Mouse (Mus musculus) stomach, postnatal 0 days (tissue): ENCODE data around the gene Tcte1. TPM values are rescaled to one million over a fixed set of nuclear protein-coding genes. Genes with fewer than 3 reads are reported as not detected.

Source experiments
- ATAC-seq: fragments of 200-750 bp; cut with Nextera tagmentation; 2 replicates; pipeline ENCODE4 v1.8.0; 2017; ENCODE audit not compliant: low FRiP score, low TSS enrichment
- DNase-seq: peaks from one replicate; pipeline ENCODE4 v3.0.0-alpha.2; 2016; ENCODE audit warnings: low spot score
- H3K27ac ChIP-seq: fragments of 300-500 bp; sonication (generic); replicated peaks from 2 replicates; pipeline ENCODE4 v1.5.1; 2014; ENCODE audit warnings: mild to moderate bottlenecking, control low read depth
- H3K27me3 ChIP-seq: fragments of 300-500 bp; sonication (generic); 2 replicates; pipeline ENCODE4 v1.6.1; 2014; ENCODE audit warnings: low read length; ENCODE audit not compliant: control insufficient read depth, insufficient read depth
- H3K36me3 ChIP-seq: fragments of 300-500 bp; sonication (generic); 2 replicates; pipeline ENCODE4 v1.6.1; 2014; ENCODE audit warnings: low read length, mixed read lengths; ENCODE audit not compliant: control insufficient read depth, insufficient read depth
- H3K4me1 ChIP-seq: fragments of 300-500 bp; sonication (generic); replicated peaks from 2 replicates; pipeline ENCODE4 v1.6.1; 2014; ENCODE audit warnings: antibody characterized with exemption; ENCODE audit not compliant: control insufficient read depth, insufficient read depth
- H3K4me2 ChIP-seq: fragments of 300-500 bp; sonication (generic); replicated peaks from 2 replicates; pipeline ENCODE4 v1.6.1; 2014; ENCODE audit warnings: low read depth, mild to moderate bottlenecking, control low read depth, moderate library complexity
- H3K4me3 ChIP-seq: fragments of 300-500 bp; sonication (generic); 2 replicates; pipeline ENCODE4 v1.5.1; 2014; ENCODE audit warnings: low read depth, low read length, control low read depth
- H3K9ac ChIP-seq: fragments of 300-500 bp; sonication (generic); 2 replicates; pipeline ENCODE4 v1.6.1; 2014; ENCODE audit warnings: mild to moderate bottlenecking, low read length, control low read depth, mixed read lengths
- H3K9me3 ChIP-seq: fragments of 300-500 bp; sonication (generic); 2 replicates; pipeline ENCODE4 v1.6.1; 2016; ENCODE audit warnings: low read length; ENCODE audit not compliant: control insufficient read depth
- CTCF ChIP-seq: IDR thresholded peaks from 2 replicates; pipeline ENCODE4 v1.5.1; 2016; ENCODE audit warnings: antibody characterized with exemption, low read depth, mild to moderate bottlenecking, moderate library complexity
- EP300 ChIP-seq: optimal IDR thresholded peaks from 2 replicates; pipeline ENCODE3; 2016; ENCODE audit warnings: antibody characterized with exemption
- WGBS: fragments of 180-500 bp; shearing (Covaris S2); extraction: QIAGEN DNeasy Blood & Tissue Kit; methylation state at CpG from one replicate; pipeline ENCODE4 v1.1.7; 2014; 5-methylcytosine and 5-hydroxymethylcytosine counted together
- polyA plus RNA-seq: library from polyadenylated mRNA; unstranded; fragments of >200 nt; fragmentation: Nextera tagmentation; extraction: Ambion mirVana; gene quantifications from 2 replicates; pipeline ENCODE4 v1.2.1, GENCODE M21; 2015

Gene Tcte1
- polyA plus RNA-seq, 1 experiment from 2014 or later, result 0.04 TPM

GRCm38 (mm10) chr17:45498397-45498796 is 24.8 kb upstream of the Tcte1 start:
- no peaks in the 10 kb centered on the region for H3K36me3 ChIP-seq
- no peak overlapping the region for H3K4me3 ChIP-seq
- no peaks in the 10 kb centered on the region for H3K27me3 ChIP-seq
- ATAC-seq (no peak), DNase-seq (no peak)
- no peak overlapping the region for H3K9ac ChIP-seq
- H3K4me1 ChIP-seq, result no peaks in the 10 kb centered on the region
- H3K9me3 ChIP-seq, result no peaks in the 10 kb centered on the region
- H3K4me2 ChIP-seq, result no peak overlapping the region
- no peak for TF ChIP-seq EP300
- no peak for TF ChIP-seq CTCF
- WGBS, result 79% methylated on average over 13 of the region's 13 CpGs
- no peak overlapping the region for H3K27ac ChIP-seq

- ATAC-seq (no peak), DNase-seq (no peak)
- H3K9ac ChIP-seq, result no peak overlapping the region
- no peak overlapping the region for H3K27ac ChIP-seq
- TF ChIP-seq CTCF (no peak), EP300 (no peak)
- no peak overlapping the region for H3K4me2 ChIP-seq
- H3K9me3 ChIP-seq, result no peaks in the 10 kb centered on the region
- no peaks in the 10 kb centered on the region for H3K4me1 ChIP-seq
- H3K27me3 ChIP-seq, result no peaks in the 10 kb centered on the region
- no peak overlapping the region for H3K4me3 ChIP-seq
- H3K36me3 ChIP-seq, result no peaks in the 10 kb centered on the region
- WGBS, result 36% methylated on average over 2 of the region's 2 CpGs
These were observed 23.7 kb upstream of the Tcte1 start for GRCm38 (mm10) chr17:45499516-45499915.

GRCm38 (mm10) chr17:45500981-45501380 is 22.3 kb upstream of the Tcte1 start:
- TF ChIP-seq EP300 (no peak), CTCF (no peak)
- Histone ChIP-seq H3K4me2 (no peak overlapping the region), H3K36me3 (no peaks in the 10 kb centered on the region), H3K9ac (no peak overlapping the region), H3K4me3 (no peak overlapping the region), H3K9me3 (no peaks in the 10 kb centered on the region), H3K27me3 (no peaks in the 10 kb centered on the region), H3K27ac (no peak overlapping the region), H3K4me1 (no peaks in the 10 kb centered on the region)
- no peak for DNase-seq
- 37% methylated on average over 4 of the region's 4 CpGs for WGBS
- ATAC-seq, result no peak

GRCm38 (mm10) chr17:45502324-45502723 is 20.9 kb upstream of the Tcte1 start:
- no peak overlapping the region for H3K4me2 ChIP-seq
- TF ChIP-seq EP300, result no peak
- no peak for TF ChIP-seq CTCF
- no peak for ATAC-seq
- peaks cover under 1% of the 10 kb centered on the region; the same call in 1 of the 2 replicates for H3K4me1 ChIP-seq
- no peak overlapping the region for H3K4me3 ChIP-seq
- no peak overlapping the region for H3K9ac ChIP-seq
- no peaks in the 10 kb centered on the region for H3K36me3 ChIP-seq
- WGBS, result 44% methylated on average over 4 of the region's 4 CpGs
- no peaks in the 10 kb centered on the region for H3K9me3 ChIP-seq
- no peak for DNase-seq
- H3K27ac ChIP-seq, result no peak overlapping the region
- H3K27me3 ChIP-seq, result no peaks in the 10 kb centered on the region

- peaks cover 2% of the 10 kb centered on the region; the same call in 1 of the 2 replicates for H3K4me1 ChIP-seq
- no peak overlapping the region for H3K4me3 ChIP-seq
- TF ChIP-seq EP300 (no peak), CTCF (no peak)
- H3K9ac ChIP-seq, result no peak overlapping the region
- no peak overlapping the region for H3K27ac ChIP-seq
- H3K27me3 ChIP-seq, result no peaks in the 10 kb centered on the region
- no peaks in the 10 kb centered on the region for H3K9me3 ChIP-seq
- no peak overlapping the region for H3K4me2 ChIP-seq
- no peaks in the 10 kb centered on the region for H3K36me3 ChIP-seq
- WGBS, result 41% methylated on average over 5 of the region's 5 CpGs
- ATAC-seq, result no peak
- no peak for DNase-seq
These were observed 19.8 kb upstream of the Tcte1 start for GRCm38 (mm10) chr17:45503301-45503973.

GRCm38 (mm10) chr17:45505941-45506465 is 17.2 kb upstream of the Tcte1 start:
- H3K27ac ChIP-seq, result no peak overlapping the region
- TF ChIP-seq EP300 (no peak), CTCF (no peak)
- 56% methylated on average over 6 of the region's 6 CpGs for WGBS
- no peak overlapping the region for H3K4me3 ChIP-seq
- peaks cover 2% of the 10 kb centered on the region; the same call in 1 of the 2 replicates for H3K4me1 ChIP-seq
- H3K9ac ChIP-seq, result no peak overlapping the region
- H3K36me3 ChIP-seq, result 0 out of 2 replicates have a peak, but pooled peaks cover 4% of the 10 kb centered on the region
- ATAC-seq (no peak), DNase-seq (no peak)
- H3K27me3 ChIP-seq, result no peaks in the 10 kb centered on the region
- no peaks in the 10 kb centered on the region for H3K9me3 ChIP-seq
- H3K4me2 ChIP-seq, result no peak overlapping the region
